Mouse (Mus musculus): ENCODE results near the gene Cuedc1.

The Cuedc1 gene

DNA sequence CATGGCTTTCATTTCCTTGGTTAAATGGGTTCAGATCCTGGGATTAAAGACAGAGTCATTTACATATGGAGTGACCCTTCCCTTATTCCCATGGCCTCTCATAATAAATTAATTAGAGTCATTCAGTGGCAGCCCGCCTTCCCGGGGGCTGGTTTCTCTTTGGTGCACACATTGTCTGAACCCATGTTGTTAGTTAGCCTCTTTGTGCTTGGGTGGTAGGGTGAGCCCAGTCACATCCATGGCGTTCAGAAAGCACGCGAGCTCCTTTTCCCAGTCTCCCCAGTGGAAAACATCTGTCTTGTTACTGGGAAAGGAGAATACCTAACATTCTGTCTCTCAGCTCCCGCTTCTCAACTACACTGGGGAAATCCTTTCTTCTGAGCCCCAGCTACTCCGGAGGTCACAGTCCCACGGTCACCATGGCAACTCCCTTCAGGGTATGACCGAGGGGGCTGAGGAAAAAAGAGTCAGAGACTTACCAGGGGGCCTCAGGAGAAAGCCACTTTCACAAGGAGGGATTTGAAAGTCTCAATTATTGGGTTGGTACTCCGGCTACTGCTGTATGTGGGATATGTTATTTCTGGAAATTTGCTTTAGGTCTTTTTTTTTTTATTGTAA, 143.0 kb downstream of the Cuedc1 start:
- DNase-seq (ENCODE audit: low spot score): no peak

DNA sequence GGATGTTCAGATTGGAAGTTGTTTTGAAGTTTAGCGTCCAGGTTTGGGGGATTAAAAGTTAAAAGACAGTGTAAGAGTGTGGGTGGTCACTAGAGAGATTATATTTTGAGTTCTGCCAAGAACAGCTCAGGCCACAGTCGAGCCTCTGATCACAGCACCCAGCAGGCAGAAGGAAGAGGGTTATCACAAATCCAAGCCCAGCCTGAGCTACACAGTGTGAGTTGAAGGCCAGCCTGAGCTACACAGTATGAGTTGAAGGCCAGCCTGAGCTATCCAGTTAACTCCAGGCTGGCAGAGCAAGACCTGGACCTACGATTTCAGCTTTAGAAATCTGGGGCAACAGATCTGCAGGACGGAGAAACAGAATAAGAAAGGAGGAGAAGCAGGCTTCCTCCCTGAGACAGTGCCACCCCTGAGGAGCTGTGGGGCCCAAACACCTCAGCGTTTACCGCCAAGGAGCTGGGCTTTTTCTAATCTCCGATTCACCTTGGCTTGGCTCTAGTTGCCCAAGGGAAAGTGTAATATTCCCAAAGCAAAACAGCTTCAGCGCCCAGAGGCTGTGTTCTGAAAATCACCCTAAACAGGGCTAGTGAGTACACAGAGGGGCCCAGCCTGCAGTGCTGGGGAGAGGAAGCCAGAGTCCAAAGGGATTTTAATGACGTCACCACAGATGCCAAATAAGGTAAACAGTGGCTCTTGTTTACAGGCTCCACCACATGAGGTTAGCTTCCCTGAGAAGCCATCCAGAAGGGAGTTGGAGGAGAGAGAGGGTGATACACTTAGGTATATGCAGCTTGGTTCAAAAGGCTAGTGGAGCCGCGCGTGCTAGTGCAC, 143.8 kb downstream of the Cuedc1 start:
- no peak for DNase-seq (ENCODE audit: low spot score)

All from ovary, adult 18-20 months (tissue).